Mouse (Mus musculus) limb, embryonic 10.5 days (tissue): ENCODE results near the gene St6galnac3. TPM values are rescaled to one million over a fixed set of nuclear protein-coding genes. Genes with fewer than 3 reads are reported as not detected.

Source experiments
- microRNA-seq: library from miRNA; unstranded; fragments of <30 nt; microRNA quantifications from one replicate; pipeline ENCODE4, GENCODE M21; 2017
- polyA plus RNA-seq: library from polyadenylated mRNA; unstranded; fragments of >200 nt; fragmentation: Nextera tagmentation; extraction: Ambion mirVana; gene quantifications from 2 replicates; pipeline ENCODE4 v1.2.1, GENCODE M21; 2016

The St6galnac3 gene
- polyA plus RNA-seq, 1 experiment from 2014 or later, result 53.3 TPM

Small RNAs within 50 kb of the gene (microRNA-seq; reads per million reads assigned to microRNA genes)
- gene Gm27405, result not detected

Other genes with a start within 250 kb of the St6galnac3 start
- gene Asb17, start 119.0 kb upstream of the St6galnac3 start, polyA plus RNA-seq, result 0.31 and 0.33 TPM in 2 replicates
- gene Msh4, start 181.0 kb upstream of the St6galnac3 start, polyA plus RNA-seq, result 0.05 and 0.06 TPM in 2 replicates
- 47.2 and 50.7 TPM in 2 replicates for gene Rabggtb, start 187.8 kb upstream of the St6galnac3 start, polyA plus RNA-seq
- 30.7 and 35.3 TPM in 2 replicates for gene Acadm, start 219.5 kb upstream of the St6galnac3 start, polyA plus RNA-seq
- gene Slc44a5, start 248.3 kb upstream of the St6galnac3 start, polyA plus RNA-seq, result 0.08 and 0.09 TPM in 2 replicates